Mouse (Mus musculus) MEL (cell line): ENCODE measurements around the gene Zfp106. TPM values are rescaled to one million over a fixed set of nuclear protein-coding genes. Genes with fewer than 3 reads are reported as not detected.
A peak's percentile ranks its signal among the peaks of the same experiment; 100 is the strongest.

Source experiments
- DNase-seq: peaks from one replicate; pipeline ENCODE4 v3.0.0; 2011; ENCODE audit warnings: low read depth, low spot score
- H3K27ac ChIP-seq: 2 replicates; pipeline ENCODE4 v1.5.1; 2012; ENCODE audit warnings: low read depth, mild to moderate bottlenecking, control low read depth, low read length, moderate library complexity; ENCODE audit not compliant: control insufficient read depth
- H3K27me3 ChIP-seq, 2 experiments: fragments of 150-350 bp in 1 of 2; sonication (generic) in 1 of 2; 2 replicates each; pipeline ENCODE4 v1.6.1; 2012; ENCODE audit warnings: low read length in 2 of 2, mild to moderate bottlenecking in 2 of 2, improper control_type of control experiment in 1 of 2, moderate library complexity in 1 of 2; ENCODE audit not compliant: insufficient read depth in 2 of 2, control insufficient read depth in 1 of 2
- H3K36me3 ChIP-seq, 2 experiments: 2 replicates each; pipeline ENCODE4 v1.6.1; 2012 to 2014; ENCODE audit warnings: low read length in 2 of 2, improper control_type of control experiment in 1 of 2, inconsistent platforms in 1 of 2, mild to moderate bottlenecking in 1 of 2; ENCODE audit not compliant: insufficient read depth in 2 of 2, control insufficient read depth in 1 of 2
- H3K4me1 ChIP-seq, 2 experiments: fragments of 150-350 bp in 1 of 2; sonication (generic) in 1 of 2; 2 replicates each; pipeline ENCODE4 v1.6.1; 2012; ENCODE audit warnings: low read length in 2 of 2, improper control_type of control experiment in 1 of 2, mild to moderate bottlenecking in 1 of 2; ENCODE audit not compliant: insufficient read depth in 2 of 2, control insufficient read depth in 1 of 2
- H3K4me3 ChIP-seq, 2 experiments: fragments of 150-350 bp in 1 of 2; sonication (generic) in 1 of 2; 2 replicates each; pipeline ENCODE4 v1.5.1; 2012; ENCODE audit warnings: low read depth in 2 of 2, low read length in 2 of 2, mild to moderate bottlenecking in 2 of 2, moderate library complexity in 2 of 2, control low read depth in 1 of 2, improper control_type of control experiment in 1 of 2; ENCODE audit not compliant: control insufficient read depth in 1 of 2, insufficient read depth in 1 of 2
- H3K79me2 ChIP-seq: 2 replicates; pipeline ENCODE4 v1.6.1; 2012; ENCODE audit warnings: mild to moderate bottlenecking, low read length, moderate library complexity; ENCODE audit not compliant: control insufficient read depth, poor library complexity, insufficient read depth
- H3K9ac ChIP-seq: 2 replicates; pipeline ENCODE4 v1.6.1; 2012; ENCODE audit warnings: low read depth, mild to moderate bottlenecking, control low read depth, low read length, moderate library complexity; ENCODE audit not compliant: control insufficient read depth, poor library complexity, severe bottlenecking
- H3K9me3 ChIP-seq: fragments of 150-350 bp; sonication (generic); replicated peaks from 2 replicates; pipeline ENCODE4 v1.6.1; 2012; ENCODE audit warnings: mild to moderate bottlenecking, low read length, improper control_type of control experiment, moderate library complexity; ENCODE audit not compliant: insufficient read depth
- CTCF ChIP-seq, 3 experiments: IDR thresholded peaks in 2 of 3; conservative IDR thresholded peaks in 1 of 3; 2 replicates each; pipeline ENCODE4 v1.5.1; 2011 to 2012; ENCODE audit warnings: low read length in 3 of 3, low read depth in 2 of 3, mild to moderate bottlenecking in 2 of 3, improper control_type of control experiment in 1 of 3, inconsistent platforms in 1 of 3, mixed read lengths in 1 of 3, moderate library complexity in 1 of 3; ENCODE audit not compliant: control insufficient read depth in 1 of 3, insufficient read depth in 1 of 3, poor library complexity in 1 of 3, severe bottlenecking in 1 of 3
- ETS1 ChIP-seq: IDR thresholded peaks from 2 replicates; pipeline ENCODE4 v1.6.1; 2012; ENCODE audit warnings: low read depth, mild to moderate bottlenecking, inconsistent platforms, low read length, improper control_type of control experiment, moderate library complexity
- GABPA ChIP-seq: IDR thresholded peaks from 2 replicates; pipeline ENCODE4 v1.6.1; 2012; ENCODE audit warnings: low read depth, mild to moderate bottlenecking, inconsistent platforms, low read length, improper control_type of control experiment, moderate library complexity
- GATA1 ChIP-seq: IDR thresholded peaks from 2 replicates; pipeline ENCODE4 v1.6.1; 2011; ENCODE audit warnings: low read depth, low read length, improper control_type of control experiment
- MAZ ChIP-seq: IDR thresholded peaks from 2 replicates; pipeline ENCODE4 v1.6.1; 2012; ENCODE audit warnings: low read depth, mild to moderate bottlenecking, inconsistent platforms, low read length, improper control_type of control experiment
- MXI1 ChIP-seq: IDR thresholded peaks from 2 replicates; pipeline ENCODE4 v1.6.1; 2011; ENCODE audit warnings: mild to moderate bottlenecking, low read depth, low read length, improper control_type of control experiment
- MYC ChIP-seq: IDR thresholded peaks from 2 replicates; pipeline ENCODE4 v1.6.1; 2011; ENCODE audit warnings: low read depth, mild to moderate bottlenecking, low read length, improper control_type of control experiment, moderate library complexity
- NRF1 ChIP-seq: IDR thresholded peaks from 2 replicates; pipeline ENCODE4 v1.6.1; 2014; ENCODE audit warnings: low read depth, mild to moderate bottlenecking, inconsistent platforms, low read length, improper control_type of control experiment, moderate library complexity; ENCODE audit not compliant: poor library complexity, insufficient read depth, severe bottlenecking
- POLR2A ChIP-seq, 2 experiments: IDR thresholded peaks; 2 replicates each; pipeline ENCODE4 v1.6.1; 2011 to 2012; ENCODE audit warnings: low read length in 2 of 2, mild to moderate bottlenecking in 2 of 2, control low read depth in 1 of 2, improper control_type of control experiment in 1 of 2, low read depth in 1 of 2, moderate library complexity in 1 of 2; ENCODE audit not compliant: control insufficient read depth in 1 of 2, insufficient read depth in 1 of 2, poor library complexity in 1 of 2
- POLR2AphosphoS5 ChIP-seq: IDR thresholded peaks from 2 replicates; pipeline ENCODE4 v1.6.1; 2012; ENCODE audit warnings: low read depth, borderline replicate concordance, mild to moderate bottlenecking, inconsistent platforms, low read length, moderate library complexity, mixed read lengths
- RAD21 ChIP-seq: IDR thresholded peaks from 2 replicates; pipeline ENCODE4 v1.6.1; 2011; ENCODE audit warnings: mild to moderate bottlenecking, low read depth, low read length, improper control_type of control experiment
- RCOR1 ChIP-seq: IDR thresholded peaks from 2 replicates; pipeline ENCODE4 v1.6.1; 2012; ENCODE audit warnings: low read depth, mild to moderate bottlenecking, inconsistent platforms, low read length, improper control_type of control experiment
- SMC3 ChIP-seq: IDR thresholded peaks from 2 replicates; pipeline ENCODE4 v1.6.1; 2011; ENCODE audit warnings: low read depth, low read length, improper control_type of control experiment
- TCF12 ChIP-seq: IDR thresholded peaks from 2 replicates; pipeline ENCODE4 v1.6.1; 2014; ENCODE audit warnings: low read depth, mild to moderate bottlenecking, inconsistent platforms, low read length, improper control_type of control experiment, moderate library complexity
- UBTF ChIP-seq: IDR thresholded peaks from 2 replicates; pipeline ENCODE4 v1.6.1; 2012; ENCODE audit warnings: low read depth, mild to moderate bottlenecking, inconsistent platforms, low read length, improper control_type of control experiment, moderate library complexity, borderline replicate concordance; ENCODE audit not compliant: insufficient read depth
- USF1 ChIP-seq: IDR thresholded peaks from 2 replicates; pipeline ENCODE4 v1.6.1; 2014; ENCODE audit warnings: low read depth, mild to moderate bottlenecking, inconsistent platforms, low read length, improper control_type of control experiment, moderate library complexity
- ZC3H11A ChIP-seq: IDR thresholded peaks from 2 replicates; pipeline ENCODE4 v1.6.1; 2012; ENCODE audit warnings: low read depth, mild to moderate bottlenecking, inconsistent platforms, low read length, improper control_type of control experiment
- ZKSCAN1 ChIP-seq: IDR thresholded peaks from 2 replicates; pipeline ENCODE4 v1.6.1; 2012; ENCODE audit warnings: low read depth, mild to moderate bottlenecking, inconsistent platforms, low read length, improper control_type of control experiment, moderate library complexity
- polyA plus RNA-seq, 2 experiments: library from polyadenylated mRNA; stranded (reverse) in 1 of 2; unstranded in 1 of 2; fragments of >175 nt in 1 of 2; fragments of >200 nt in 1 of 2; gene quantifications; 2 replicates each; pipeline versions ENCODE4 v1.2.1 to v1.2.4; 2012; ENCODE audit warnings: low replicate concordance in 2 of 2, low read depth in 1 of 2; ENCODE audit not compliant: insufficient read length in 2 of 2, insufficient read depth in 1 of 2, missing spikeins in 1 of 2
- total RNA-seq: library from RNA; depleted of rRNA; stranded (reverse); fragments of 300-350 nt; gene quantifications from 2 replicates; pipeline ENCODE4 v1.2.3, GENCODE M21; 2012

The Zfp106 gene
- total and polyA plus RNA-seq, 3 experiments: 63.9 to 130 (median 80.6) TPM

DNA sequence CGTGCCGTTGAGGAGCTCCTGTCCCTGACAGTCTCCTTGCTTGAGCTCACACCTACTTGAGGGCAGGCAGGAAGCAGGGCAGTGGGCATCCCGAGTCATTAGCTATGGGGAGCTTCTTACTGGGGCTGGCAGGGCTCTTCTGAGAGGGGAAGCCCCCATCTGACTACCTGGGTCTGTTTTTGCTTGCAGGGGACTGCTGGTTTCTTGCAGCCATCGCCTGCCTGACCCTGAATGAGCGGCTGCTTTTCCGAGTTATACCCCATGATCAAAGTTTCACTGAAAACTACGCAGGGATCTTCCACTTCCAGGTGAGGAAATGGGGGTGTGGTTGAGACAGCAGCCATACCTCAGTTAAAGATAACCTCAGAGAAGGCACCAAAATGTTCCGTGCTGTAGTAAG is 81.7 kb downstream of the Zfp106 start:
- H3K4me1 ChIP-seq: peaks cover 0 to 6% of the 10 kb centered on the region in 2 experiments; a peak in 1 of 4 replicates

DNA sequence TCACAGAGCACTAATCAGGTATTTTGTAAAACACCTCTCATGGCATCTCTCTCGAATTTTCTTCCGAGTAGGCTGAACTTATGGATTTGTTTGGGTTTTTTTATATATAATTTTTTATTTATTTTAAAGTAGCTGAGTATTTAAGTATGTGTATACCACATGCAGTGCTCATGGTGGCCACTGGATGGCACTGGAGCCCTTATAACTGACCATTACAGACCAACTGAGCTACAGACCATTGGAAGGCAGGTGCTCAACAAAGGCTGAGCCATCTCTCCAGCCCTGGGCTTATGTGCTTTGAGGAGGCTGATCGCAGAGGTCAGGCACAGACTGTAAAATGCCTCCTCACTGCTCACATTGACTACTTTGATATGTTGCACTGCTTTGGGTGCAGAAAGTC is 85.0 kb downstream of the Zfp106 start:
- H3K9ac ChIP-seq: no peak overlapping the region
- no peaks in the 10 kb centered on the region for H3K36me3 ChIP-seq
- peak; percentile 81 for DNase-seq
- H3K79me2 ChIP-seq: no peaks in the 10 kb centered on the region
- H3K27me3 ChIP-seq: no peaks in the 10 kb centered on the region
- H3K27ac ChIP-seq: no peak overlapping the region
- H3K4me3 ChIP-seq: no peak overlapping the region
- peaks cover 0 to 6% of the 10 kb centered on the region in 2 experiments; a peak in 1 of 4 replicates for H3K4me1 ChIP-seq
- no peaks in the 10 kb centered on the region for H3K9me3 ChIP-seq
- TF ChIP-seq POLR2AphosphoS5 (no peak), ZC3H11A (peak; percentile 97), RAD21 (peak; percentile 99), CTCF (IDR thresholded peaks at IDR 0.05 in 2 of 3, conservative IDR thresholded peaks at IDR 0.05 in 1 of 3; ENCODE audit: control insufficient read depth in 1 of 3, insufficient read depth in 1 of 3, low read depth in 2 of 3, low read length in 3 of 3, poor library complexity in 1 of 3, severe bottlenecking in 1 of 3) (peak; percentile 77 to 86 (median 84)), SMC3 (peak; percentile 95), ETS1 (no peak)

More for the DNA sequence above, 81.7 kb downstream of the Zfp106 start:
- Histone ChIP-seq H3K36me3 (no peaks in the 10 kb centered on the region), H3K4me3 (no peak overlapping the region), H3K27me3 (no peaks in the 10 kb centered on the region; a peak in 1 of 4 replicates), H3K9me3 (no peaks in the 10 kb centered on the region), H3K27ac (no peak overlapping the region), H3K79me2 (no peaks in the 10 kb centered on the region), H3K9ac (no peak overlapping the region)
- TF ChIP-seq POLR2A (IDR thresholded peaks at IDR 0.05; ENCODE audit: control insufficient read depth in 1 of 2, insufficient read depth in 1 of 2, low read depth in 1 of 2, low read length in 2 of 2, poor library complexity in 1 of 2) (no peak), GATA1 (no peak), GABPA (no peak), MXI1 (no peak), RAD21 (no peak), NRF1 (no peak), RCOR1 (no peak), MAZ (no peak), UBTF (no peak), MYC (no peak), TCF12 (no peak), USF1 (no peak), ZKSCAN1 (no peak), CTCF (IDR thresholded peaks at IDR 0.05 in 2 of 3, conservative IDR thresholded peaks at IDR 0.05 in 1 of 3; ENCODE audit: control insufficient read depth in 1 of 3, insufficient read depth in 1 of 3, low read depth in 2 of 3, low read length in 3 of 3, poor library complexity in 1 of 3, severe bottlenecking in 1 of 3) (no peak)
- DNase-seq: no peak
